Mouse (Mus musculus) gastrocnemius, postnatal 4 days (tissue): Measurements from ENCODE around the gene Mvp. TPM values are rescaled to one million over a fixed set of nuclear protein-coding genes. Genes with fewer than 3 reads are reported as not detected.

Experiments used
- DNase-seq, 2 experiments: peaks; one replicate each; pipeline ENCODE4 v3.0.0; 2021 to 2022; ENCODE audit warnings: low spot score in 2 of 2, mixed read lengths in 2 of 2
- total RNA-seq, 2 experiments: library from RNA; stranded (reverse); gene quantifications; 2 replicates each; pipeline ENCODE4 v1.2.3; 2021

Mvp gene
- total RNA-seq, 2 experiments from 2014 or later: 23.2 to 27.1 TPM

DNA sequence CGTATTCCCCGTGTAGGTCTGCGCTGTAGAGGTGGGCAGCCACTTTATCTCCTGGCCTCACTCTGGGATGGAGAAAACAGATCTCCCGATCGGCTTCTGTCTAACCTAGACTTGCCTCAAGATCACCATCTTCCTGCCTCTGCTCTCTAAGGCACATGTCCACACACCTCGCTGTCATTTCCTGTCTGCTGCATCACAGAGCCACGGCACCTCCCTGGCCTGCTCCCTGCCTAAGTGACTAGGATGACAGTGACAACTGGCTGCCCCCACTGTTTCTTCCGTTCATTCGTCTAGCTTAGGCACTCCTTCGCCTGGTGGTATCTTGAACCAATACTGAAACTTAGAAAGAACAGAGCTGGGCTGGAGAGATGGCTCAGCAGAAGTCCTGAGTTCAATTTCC lies 14.9 kb downstream of the Mvp start:
- DNase-seq: no peak

- DNase-seq: no peak
Measured at GRCm38 (mm10) chr7:126996449-126996848, 18.0 kb downstream of the Mvp start.

- DNase-seq: no peak
Measured at GRCm38 (mm10) chr7:126988816-126989215, 25.6 kb downstream of the Mvp start.

DNA sequence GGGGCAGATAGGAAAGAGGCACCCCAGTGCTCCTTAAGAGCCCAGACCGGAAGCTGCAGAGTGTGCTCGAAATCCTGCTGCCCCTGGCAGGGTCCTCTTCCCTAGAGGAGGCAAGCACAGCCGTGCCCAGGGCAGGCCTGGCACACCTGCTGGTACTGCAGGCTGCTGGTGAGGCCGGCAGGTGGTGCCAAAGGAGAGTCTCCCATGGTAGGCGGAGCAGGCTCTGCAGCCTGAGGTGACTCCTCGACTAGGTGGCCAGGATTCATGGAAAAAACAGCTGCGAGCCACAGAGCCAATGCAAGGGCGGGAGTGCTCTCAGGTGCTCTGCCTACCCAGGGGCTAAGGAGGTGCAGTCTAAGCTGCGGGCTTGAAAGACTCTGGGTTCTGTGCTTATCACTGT lies 28.1 kb downstream of the Mvp start:
- no peak for DNase-seq

- DNase-seq: no peak
Measured at GRCm38 (mm10) chr7:126984667-126985444, 29.6 kb downstream of the Mvp start.

- no peak for DNase-seq
Measured at GRCm38 (mm10) chr7:126983113-126983512, 31.3 kb downstream of the Mvp start.

DNA sequence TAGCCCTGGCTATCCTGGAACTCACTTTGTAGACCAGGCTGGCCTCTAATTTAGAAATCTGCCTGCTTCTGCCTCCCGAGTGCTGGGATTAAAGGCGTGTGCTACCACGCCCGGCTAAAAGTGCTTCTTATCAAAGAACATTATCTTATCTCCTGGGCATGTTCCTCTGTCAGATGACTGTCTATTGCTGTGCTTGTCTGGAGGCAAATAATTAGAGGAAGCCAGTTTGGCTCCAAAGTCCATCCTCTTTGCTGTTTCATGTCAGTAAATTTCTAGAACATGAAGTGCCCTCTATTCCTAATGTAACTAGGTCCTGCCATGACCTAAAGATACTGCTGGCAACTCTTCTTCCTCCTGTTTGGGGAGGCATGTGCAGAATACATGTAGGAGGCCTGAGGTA lies 32.4 kb downstream of the Mvp start:
- no peak for DNase-seq

GRCm38 (mm10) chr7:126981601-126982000 lies 32.8 kb downstream of the Mvp start:
- no peak for DNase-seq

- no peak for DNase-seq
Measured at GRCm38 (mm10) chr7:126978841-126979240, 35.6 kb downstream of the Mvp start.

DNA sequence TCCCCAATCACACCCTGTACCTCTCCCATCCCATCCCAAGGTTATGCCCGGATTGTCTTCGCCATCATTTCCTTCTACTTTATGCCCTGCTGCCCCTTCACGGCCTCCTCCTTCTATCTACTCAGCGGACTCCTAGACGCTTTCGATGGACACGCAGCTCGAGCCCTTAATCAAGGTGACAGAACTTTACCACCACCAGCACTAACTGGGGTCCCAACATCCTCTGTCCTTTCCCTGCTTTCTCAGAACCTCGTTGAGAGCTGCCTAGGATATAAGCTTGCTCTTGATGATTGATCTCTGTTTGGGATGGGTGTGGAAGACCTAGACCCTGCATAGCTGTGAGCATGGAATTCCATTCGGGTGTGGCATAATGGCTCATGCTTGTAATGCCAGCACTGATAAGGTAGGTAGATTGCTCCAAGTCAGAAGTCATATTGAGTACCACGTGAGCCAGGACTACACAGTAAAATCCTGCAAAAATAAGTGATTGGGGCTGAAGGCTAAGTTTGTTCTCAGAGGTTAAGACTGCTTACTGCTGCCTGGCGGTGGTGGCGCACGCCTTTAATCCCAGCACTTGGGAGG lies 37.5 kb downstream of the Mvp start:
- DNase-seq: no peak

- peak; percentile 92 to 96 for DNase-seq
Measured at GRCm38 (mm10) chr7:126975950-126976866, 38.2 kb downstream of the Mvp start, which contains the start of gene Cdiptos. Gene Cdiptos, minus strand, starts transcription at chr7:126976098.

DNA sequence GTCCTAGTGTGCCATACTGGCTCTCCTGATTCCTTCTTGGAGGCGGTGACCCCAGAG lies 38.7 kb downstream of the Mvp start, which contains the start of gene Cdipt:
Cdipt (plus strand) TSS at position 22 of the 57 bp plus-strand sequence.
- no peak for DNase-seq

DNA sequence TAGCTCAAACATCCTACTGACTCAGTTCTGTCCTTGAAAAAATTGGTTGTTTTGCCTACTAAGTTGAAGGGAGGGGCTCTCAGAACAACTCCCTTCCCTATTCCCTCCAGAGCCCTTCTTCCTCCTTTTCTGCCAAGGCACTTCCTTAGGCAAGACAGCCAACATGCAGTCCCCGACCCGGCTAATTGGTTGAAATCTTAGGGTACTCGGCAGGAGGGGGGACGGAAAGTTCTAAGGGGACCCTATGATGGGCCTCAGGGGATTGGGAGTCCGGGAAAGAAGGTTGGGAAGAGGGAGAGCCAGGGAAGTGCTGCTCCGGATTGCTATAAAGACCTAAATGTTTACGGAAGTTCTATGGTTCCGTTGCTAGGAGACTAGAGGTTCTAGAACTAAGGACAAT lies 38.9 kb downstream of the Mvp start:
- DNase-seq: no peak

DNA sequence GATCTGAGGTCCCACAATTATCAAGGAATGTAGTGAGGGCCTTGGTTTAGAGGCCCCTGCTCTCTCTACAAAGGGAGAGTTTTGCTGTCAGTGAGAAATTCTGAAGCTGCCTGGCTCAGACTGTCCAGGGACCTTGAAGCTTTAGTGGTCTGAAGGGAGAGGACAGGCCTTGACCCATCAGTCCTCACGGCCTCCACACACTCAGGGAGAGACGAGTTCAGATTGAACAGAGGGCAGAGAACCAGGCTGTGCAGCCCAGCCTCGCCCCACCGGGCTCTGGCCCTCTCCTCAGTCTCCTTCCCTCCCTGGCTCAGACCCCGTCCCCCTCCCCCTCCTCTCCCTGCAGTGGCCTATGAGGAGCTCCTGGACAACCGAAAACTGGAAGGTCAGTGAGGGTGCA lies 47.1 kb downstream of the Mvp start:
- no peak for DNase-seq

DNA sequence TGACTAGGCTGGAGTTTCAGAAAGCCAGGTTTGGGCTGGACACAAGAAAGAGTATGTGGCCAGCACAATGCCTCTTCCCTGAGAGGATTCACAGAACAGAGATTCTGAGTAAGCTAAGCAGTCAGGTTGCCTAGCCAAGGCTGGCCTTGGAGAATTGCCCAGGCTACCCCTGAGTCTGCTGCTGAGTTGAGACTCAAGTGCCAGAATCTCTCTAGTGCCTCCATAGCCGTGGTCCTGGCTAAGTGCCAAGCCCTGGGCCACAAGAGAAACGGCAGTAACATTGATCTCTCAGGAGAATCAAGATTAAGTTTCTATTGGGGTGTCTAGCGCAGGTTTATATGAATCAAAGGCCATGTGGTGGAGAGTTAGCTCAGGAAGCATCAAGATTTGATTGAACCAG lies 48.9 kb downstream of the Mvp start:
- DNase-seq: no peak

DNA sequence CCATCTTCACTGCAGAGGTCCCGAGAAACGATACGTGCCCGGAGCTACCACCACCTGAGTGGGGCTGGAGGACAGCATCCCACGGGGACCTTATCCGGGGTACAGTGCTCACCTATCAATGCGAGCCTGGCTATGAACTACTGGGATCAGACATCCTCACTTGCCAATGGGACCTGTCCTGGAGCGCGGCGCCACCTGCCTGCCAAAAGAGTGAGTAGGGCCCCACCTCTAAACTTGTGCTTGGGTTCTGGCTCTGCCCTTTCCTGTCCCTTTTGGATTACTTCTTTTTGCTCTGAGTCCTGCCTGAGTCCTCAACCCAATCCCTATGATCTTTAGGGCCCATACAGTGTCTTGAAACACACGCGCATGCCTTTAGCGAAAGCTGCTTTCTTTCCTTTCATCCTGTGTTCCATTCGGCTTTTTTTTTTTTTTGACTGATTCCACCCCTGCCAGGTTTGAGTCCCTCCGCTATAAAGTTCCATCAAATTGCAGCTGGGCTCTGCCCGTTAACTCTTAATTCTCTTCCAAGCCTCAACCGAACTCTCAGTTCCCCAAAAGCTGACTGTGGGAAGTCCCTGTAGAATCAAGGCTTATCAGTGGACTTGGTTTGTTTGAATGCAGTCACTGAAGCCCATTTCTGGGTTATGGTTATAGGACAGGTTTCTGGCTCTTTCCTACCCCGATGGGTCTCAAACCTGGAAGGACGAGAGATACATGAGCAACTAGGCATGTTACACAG lies 50.7 kb downstream of the Mvp start:
- DNase-seq: no peak

DNA sequence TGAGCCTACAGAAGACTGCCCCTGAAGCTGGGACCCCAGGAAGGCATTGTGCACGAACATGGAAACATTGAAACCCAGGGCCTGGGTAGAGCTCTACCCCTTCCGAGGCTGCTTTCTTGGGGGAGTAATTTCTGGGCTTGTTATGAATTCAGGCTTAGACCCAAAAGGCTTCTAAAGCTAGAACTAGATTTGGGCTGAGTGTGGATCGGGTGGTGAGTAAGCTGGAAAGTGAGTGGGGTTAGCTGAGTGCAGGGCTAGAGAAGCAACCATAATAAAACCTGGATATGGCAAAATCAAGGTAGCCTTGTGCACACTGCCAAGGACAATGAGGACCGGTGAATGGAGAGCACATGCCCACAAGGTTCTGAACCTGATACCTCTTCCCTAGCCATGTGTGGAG lies 52.5 kb downstream of the Mvp start:
- DNase-seq: no peak

GRCm38 (mm10) chr7:126961095-126961494 lies 53.3 kb downstream of the Mvp start:
- no peak for DNase-seq

DNA sequence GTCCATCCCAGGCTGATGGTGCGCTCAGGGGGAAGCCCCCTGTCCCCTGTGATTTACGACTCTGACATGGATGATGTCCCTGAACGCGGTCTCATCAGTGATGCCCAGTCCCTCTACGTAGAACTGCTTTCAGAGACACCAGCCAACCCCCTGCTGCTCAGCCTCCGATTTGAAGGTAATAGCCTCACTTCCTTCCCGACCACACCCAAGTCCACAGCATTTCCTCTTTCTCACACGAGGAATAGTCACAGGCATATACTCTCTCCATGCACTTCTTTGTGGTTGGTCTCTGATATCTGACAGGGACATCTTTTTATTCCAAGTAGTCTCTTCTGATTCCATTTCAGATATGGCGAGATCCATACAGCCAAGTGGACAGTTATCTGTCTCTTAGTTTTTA lies 54.6 kb downstream of the Mvp start:
- no peak for DNase-seq

DNA sequence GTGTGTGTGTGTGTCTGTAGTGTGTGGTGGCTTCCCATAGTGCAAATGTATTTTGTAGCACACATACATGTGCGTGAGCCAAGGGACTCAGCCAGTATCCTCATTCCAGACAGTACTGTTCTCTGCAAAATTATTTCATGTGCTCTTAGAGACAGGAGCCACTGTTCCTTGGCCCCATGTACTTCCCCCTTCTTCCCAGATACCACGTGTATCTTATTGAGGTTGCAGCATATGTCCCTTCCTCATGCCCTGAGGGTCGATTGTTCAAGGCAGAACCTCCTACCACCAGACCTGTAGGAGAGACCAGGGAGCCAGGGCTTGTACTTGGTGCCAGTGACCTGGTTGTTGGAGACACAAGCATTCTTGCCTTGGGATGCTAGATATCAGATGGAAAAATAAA lies 59.3 kb downstream of the Mvp start:
- DNase-seq: no peak

DNA sequence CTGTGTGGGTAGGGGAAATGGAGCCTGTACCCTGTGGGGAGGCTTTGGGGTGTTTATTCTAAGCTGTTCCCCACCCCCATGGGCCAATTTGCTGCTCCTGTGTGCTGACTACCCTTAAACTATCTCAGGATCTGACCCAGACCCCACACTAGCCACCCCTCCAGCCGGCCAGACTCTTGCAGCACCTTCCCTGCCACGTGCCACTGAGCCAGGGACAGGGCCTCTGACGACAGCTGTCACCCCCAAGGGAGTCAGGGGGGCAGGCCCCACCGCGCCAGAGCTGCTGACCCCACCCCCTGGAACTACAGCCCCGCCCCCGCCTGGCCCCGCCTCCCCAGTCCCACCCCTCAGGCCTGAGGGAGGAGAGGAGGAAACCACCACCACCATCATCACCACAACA lies 61.8 kb downstream of the Mvp start:
- DNase-seq: no peak

DNA sequence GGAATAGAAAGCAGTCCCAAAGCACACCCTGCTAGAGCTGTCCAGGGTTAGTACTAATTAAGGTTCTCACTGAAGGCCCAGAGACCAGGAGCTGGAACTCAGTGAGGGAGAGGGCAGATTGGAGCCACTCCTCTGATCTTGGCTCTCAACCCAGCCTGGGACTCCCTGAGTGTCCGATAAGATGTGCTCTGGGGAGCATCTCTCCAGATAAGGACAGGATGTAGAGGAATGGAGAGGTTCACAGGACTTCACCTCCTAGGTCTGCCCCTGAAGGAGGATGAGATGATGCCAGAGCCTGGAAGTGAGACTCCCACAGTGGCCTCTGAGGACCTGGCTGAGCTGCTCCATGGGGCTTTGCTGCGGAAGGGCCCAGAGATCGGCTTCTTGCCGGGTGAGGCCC lies 62.7 kb downstream of the Mvp start:
- no peak for DNase-seq
